Mouse (Mus musculus) olfactory bulb, adult 2 months (tissue): Measurements from ENCODE around the gene Lysmd3. TPM values are rescaled to one million over a fixed set of nuclear protein-coding genes. Genes with fewer than 3 reads are reported as not detected.

Experiments used
- H3K27ac ChIP-seq: fragments of 200-500 bp; 2 replicates; pipeline ENCODE4 v1.5.1; 2012; ENCODE audit warnings: low read depth, low read length; ENCODE audit not compliant: insufficient read depth
- H3K4me1 ChIP-seq: fragments of 200-500 bp; 2 replicates; pipeline ENCODE4 v1.6.1; 2012; ENCODE audit warnings: low read length; ENCODE audit not compliant: control insufficient read depth, insufficient read depth
- H3K4me3 ChIP-seq: fragments of 200-500 bp; 2 replicates; pipeline ENCODE4 v1.5.1; 2012; ENCODE audit warnings: mild to moderate bottlenecking, low read depth, low read length, moderate library complexity; ENCODE audit not compliant: insufficient read depth
- CTCF ChIP-seq: fragments of 200-500 bp; IDR thresholded peaks from 2 replicates; pipeline ENCODE4 v1.5.1; 2012; ENCODE audit warnings: low read depth, mild to moderate bottlenecking, low read length, moderate library complexity; ENCODE audit not compliant: insufficient read depth
- POLR2A ChIP-seq: fragments of 200-500 bp; IDR thresholded peaks from 2 replicates; pipeline ENCODE4 v1.6.1; 2012; ENCODE audit warnings: mild to moderate bottlenecking, low read depth, low read length, moderate library complexity; ENCODE audit not compliant: insufficient read depth
- WGBS: fragments of 180-500 bp; shearing (Covaris S2); methylation state at CpG from one replicate; pipeline ENCODE4 v1.1.7; 2018; 5-methylcytosine and 5-hydroxymethylcytosine counted together
- polyA plus RNA-seq: library from polyadenylated mRNA; stranded (reverse); fragments of >200 nt; gene quantifications from 2 replicates; pipeline ENCODE4 v1.2.4, GENCODE M21; 2012; ENCODE audit warnings: low replicate concordance; ENCODE audit not compliant: missing spikeins, insufficient read depth, insufficient read length

Lysmd3 gene
- polyA plus RNA-seq, 1 experiment = not detected

- no peak overlapping the region for H3K4me3 ChIP-seq
- H3K27ac ChIP-seq = no peak overlapping the region
- peaks cover 5% of the 10 kb centered on the region for H3K4me1 ChIP-seq
- TF ChIP-seq POLR2A (no peak), CTCF (no peak)
- WGBS = 75% methylated on average over 12 of the region's 12 CpGs
Observed at GRCm38 (mm10) chr13:81663566-81664330, 6.3 kb downstream of the Lysmd3 start.

GRCm38 (mm10) chr13:81664331-81664698, 6.9 kb downstream of the Lysmd3 start:
- Histone ChIP-seq H3K4me1 (peaks cover 5% of the 10 kb centered on the region), H3K4me3 (no peak overlapping the region), H3K27ac (no peak overlapping the region)
- TF ChIP-seq CTCF = no peak
- TF ChIP-seq POLR2A = no peak
- 59% methylated on average over 5 of the region's 5 CpGs for WGBS

GRCm38 (mm10) chr13:81667713-81668112, 10.2 kb downstream of the Lysmd3 start:
- 84% methylated on average over 5 of the region's 5 CpGs for WGBS
- no peak overlapping the region for H3K27ac ChIP-seq
- TF ChIP-seq POLR2A (no peak), CTCF (no peak)
- H3K4me3 ChIP-seq = no peak overlapping the region
- H3K4me1 ChIP-seq = peaks cover 5% of the 10 kb centered on the region

GRCm38 (mm10) chr13:81675333-81675732, 17.9 kb downstream of the Lysmd3 start:
- 88% methylated on average over 8 of the region's 8 CpGs for WGBS
- Histone ChIP-seq H3K4me3 (no peak overlapping the region), H3K27ac (no peak overlapping the region), H3K4me1 (no peaks in the 10 kb centered on the region)
- TF ChIP-seq POLR2A (no peak), CTCF (no peak)

GRCm38 (mm10) chr13:81683107-81683506, 25.6 kb downstream of the Lysmd3 start:
- 97% methylated on average over 3 of the region's 3 CpGs for WGBS
- Histone ChIP-seq H3K4me3 (no peak overlapping the region), H3K4me1 (peaks cover 8% of the 10 kb centered on the region; the same call in 1 of the 2 replicates), H3K27ac (no peak overlapping the region)
- no peak for TF ChIP-seq CTCF
- TF ChIP-seq POLR2A = no peak

GRCm38 (mm10) chr13:81684258-81684657, 26.8 kb downstream of the Lysmd3 start:
- 80% methylated on average over 5 of the region's 5 CpGs for WGBS
- Histone ChIP-seq H3K4me1 (peaks cover 8% of the 10 kb centered on the region; the same call in 1 of the 2 replicates), H3K4me3 (no peak overlapping the region), H3K27ac (no peak overlapping the region; the same call in 1 of the 2 replicates)
- no peak for TF ChIP-seq POLR2A
- TF ChIP-seq CTCF = no peak

GRCm38 (mm10) chr13:81684884-81685283, 27.4 kb downstream of the Lysmd3 start:
- Histone ChIP-seq H3K4me1 (peaks cover 8% of the 10 kb centered on the region; the same call in 1 of the 2 replicates), H3K4me3 (no peak overlapping the region), H3K27ac (no peak overlapping the region)
- TF ChIP-seq POLR2A = no peak
- TF ChIP-seq CTCF = no peak
- 67% methylated on average over 3 of the region's 3 CpGs for WGBS

- peaks cover 5% of the 10 kb centered on the region for H3K4me1 ChIP-seq
- H3K27ac ChIP-seq = no peak overlapping the region
- WGBS = 90% methylated on average over 3 of the region's 3 CpGs
- no peak for TF ChIP-seq POLR2A
- TF ChIP-seq CTCF = no peak
- no peak overlapping the region for H3K4me3 ChIP-seq
Observed at GRCm38 (mm10) chr13:81689587-81689986, 32.1 kb downstream of the Lysmd3 start.

- no peak for TF ChIP-seq POLR2A
- TF ChIP-seq CTCF = no peak
- Histone ChIP-seq H3K27ac (no peak overlapping the region), H3K4me1 (peaks cover 5% of the 10 kb centered on the region), H3K4me3 (no peak overlapping the region)
- WGBS = 79% methylated on average over 10 of the region's 10 CpGs
Observed at GRCm38 (mm10) chr13:81690477-81690876, 33.0 kb downstream of the Lysmd3 start.

GRCm38 (mm10) chr13:81691606-81692005, 34.1 kb downstream of the Lysmd3 start:
- no peak overlapping the region for H3K4me3 ChIP-seq
- 39% methylated on average over 9 of the region's 9 CpGs for WGBS
- H3K4me1 ChIP-seq = peaks cover 3% of the 10 kb centered on the region
- TF ChIP-seq CTCF = no peak
- TF ChIP-seq POLR2A = no peak
- peak overlapping the region; percentile 44; the same call in 1 of the 2 replicates for H3K27ac ChIP-seq
